Mouse (Mus musculus): ENCODE measurements around the gene Gadd45a. TPM values are rescaled to one million over a fixed set of nuclear protein-coding genes. Genes with fewer than 3 reads are reported as not detected.
"Not testable (repeated sequence)": the region's sequence is repeated elsewhere in the genome, so short reads cannot be mapped to it uniquely, and the experiment has no call there.

The Gadd45a gene
- polyA plus RNA-seq, 1 experiment from 2014 or later = 18.9 TPM

DNA sequence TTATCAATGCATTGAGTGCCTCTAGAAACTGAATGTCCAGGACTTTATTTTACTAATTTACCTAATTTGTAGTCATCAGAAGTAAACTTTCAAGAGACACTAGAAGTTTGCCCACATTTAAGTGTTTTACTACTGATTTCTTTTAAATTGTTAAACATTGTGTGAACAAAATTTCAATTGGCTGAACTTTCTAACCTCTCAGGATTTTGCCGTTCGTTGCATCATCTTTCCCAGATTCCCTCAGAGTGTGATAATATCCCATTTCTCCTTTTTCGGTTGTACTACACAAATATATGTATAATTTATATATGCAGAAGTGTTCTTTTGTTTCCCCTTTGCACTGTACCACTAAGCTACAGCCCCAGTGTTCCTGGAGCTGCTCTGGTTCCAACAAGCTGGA is 7.3 kb downstream of the Gadd45a start:
- no peak for ATAC-seq (ENCODE audit: borderline replicate concordance, extremely low read depth, low FRiP score, low TSS enrichment)
- no peak overlapping the region for H3K9ac ChIP-seq
- no peaks in the 10 kb centered on the region for H3K36me3 ChIP-seq
- whole genome bisulfite sequencing = 26% methylated on average over 3 of the region's 3 CpGs
- H3K4me1 ChIP-seq = 0 out of 2 replicates have a peak, but pooled peaks cover 3% of the 10 kb centered on the region
- no peak overlapping the region for H3K4me2 ChIP-seq
- no peaks in the 10 kb centered on the region for H3K27me3 ChIP-seq
- H3K4me3 ChIP-seq = no peak overlapping the region
- H3K9me3 ChIP-seq = no peaks in the 10 kb centered on the region
- H3K27ac ChIP-seq = no peak overlapping the region

DNA sequence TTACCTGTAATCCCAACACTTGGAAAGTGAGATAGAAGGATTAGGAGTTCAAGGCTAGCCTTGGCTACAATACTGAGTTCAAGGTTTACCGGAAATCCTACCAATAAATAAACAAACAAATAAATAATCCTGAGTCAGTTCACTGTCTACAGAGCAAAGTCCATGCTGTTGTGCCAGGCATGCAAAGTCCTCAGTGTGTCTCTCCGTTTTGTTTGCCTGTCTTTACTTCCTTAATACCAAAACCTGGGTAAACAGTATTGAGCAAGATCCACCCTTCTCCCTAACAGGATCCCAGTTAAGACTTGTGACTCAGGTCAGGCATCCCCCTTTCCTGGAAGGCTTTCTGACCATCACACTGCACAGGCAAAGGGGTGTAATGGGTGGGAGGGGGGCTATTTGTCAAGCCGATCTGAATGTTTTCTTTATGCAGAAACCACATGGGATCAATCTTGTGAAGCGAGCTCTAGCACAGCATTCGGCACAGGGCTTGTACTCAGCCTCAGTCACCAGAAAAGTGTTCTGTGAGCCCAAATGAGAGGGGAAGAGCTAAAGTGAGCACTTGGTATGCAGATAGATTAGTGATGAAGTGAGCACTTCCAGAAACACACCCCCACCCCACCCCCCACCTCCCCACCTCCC is 7.8 kb downstream of the Gadd45a start:
- H3K4me1 ChIP-seq = 0 out of 2 replicates have a peak, but pooled peaks cover 3% of the 10 kb centered on the region
- H3K36me3 ChIP-seq = no peaks in the 10 kb centered on the region
- no peaks in the 10 kb centered on the region for H3K9me3 ChIP-seq
- no peak overlapping the region for H3K4me2 ChIP-seq
- ATAC-seq (ENCODE audit: borderline replicate concordance, extremely low read depth, low FRiP score, low TSS enrichment) = no peak
- no peak overlapping the region for H3K9ac ChIP-seq
- H3K27ac ChIP-seq = no peak overlapping the region
- 39% methylated on average over 5 of the region's 5 CpGs for WGBS
- no peaks in the 10 kb centered on the region for H3K27me3 ChIP-seq
- no peak overlapping the region for H3K4me3 ChIP-seq

DNA sequence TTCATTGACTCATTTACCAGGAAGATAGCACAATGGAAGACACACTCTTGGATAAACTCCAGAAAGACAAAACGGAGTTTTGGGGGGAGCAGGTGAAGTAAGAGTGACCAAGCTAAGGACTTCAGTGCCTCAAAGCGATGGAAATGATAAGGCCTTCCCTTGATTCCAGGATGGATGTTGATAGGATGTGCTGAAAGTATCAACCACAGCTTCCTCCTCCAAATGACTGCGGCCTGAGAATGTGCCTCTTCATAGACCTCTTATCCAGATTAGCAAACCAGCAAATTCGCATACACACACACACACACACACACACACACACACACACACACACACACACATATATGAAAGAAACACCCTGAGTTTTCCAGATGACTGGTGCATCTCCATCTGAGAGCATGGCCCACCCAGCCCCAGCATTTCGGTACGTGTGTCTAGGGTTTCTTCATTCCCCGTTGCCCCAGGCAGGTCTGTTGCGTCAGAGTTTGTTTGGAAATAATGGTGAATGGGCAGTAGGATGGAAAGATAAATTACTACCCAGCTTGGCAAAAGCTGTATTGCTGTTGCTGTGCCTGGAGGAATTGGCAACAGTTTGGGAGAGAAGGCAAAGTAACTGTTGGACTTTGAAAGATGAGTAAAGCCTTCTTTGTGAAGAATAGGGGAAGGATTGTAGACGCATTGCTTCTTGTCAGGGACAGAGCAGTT is 9.7 kb downstream of the Gadd45a start:
- H3K4me2 ChIP-seq = no peak overlapping the region
- no peak overlapping the region for H3K27ac ChIP-seq
- H3K4me1 ChIP-seq = 0 out of 2 replicates have a peak, but pooled peaks cover 3% of the 10 kb centered on the region
- 73% methylated on average over 9 of the region's 9 CpGs for WGBS
- no peak for ATAC-seq (ENCODE audit: borderline replicate concordance, extremely low read depth, low FRiP score, low TSS enrichment)
- H3K36me3 ChIP-seq = 0 out of 2 replicates have a peak, but pooled peaks cover 3% of the 10 kb centered on the region
- no peaks in the 10 kb centered on the region for H3K27me3 ChIP-seq
- H3K9ac ChIP-seq = no peak overlapping the region
- no peak overlapping the region for H3K4me3 ChIP-seq
- H3K9me3 ChIP-seq = no peaks in the 10 kb centered on the region

DNA sequence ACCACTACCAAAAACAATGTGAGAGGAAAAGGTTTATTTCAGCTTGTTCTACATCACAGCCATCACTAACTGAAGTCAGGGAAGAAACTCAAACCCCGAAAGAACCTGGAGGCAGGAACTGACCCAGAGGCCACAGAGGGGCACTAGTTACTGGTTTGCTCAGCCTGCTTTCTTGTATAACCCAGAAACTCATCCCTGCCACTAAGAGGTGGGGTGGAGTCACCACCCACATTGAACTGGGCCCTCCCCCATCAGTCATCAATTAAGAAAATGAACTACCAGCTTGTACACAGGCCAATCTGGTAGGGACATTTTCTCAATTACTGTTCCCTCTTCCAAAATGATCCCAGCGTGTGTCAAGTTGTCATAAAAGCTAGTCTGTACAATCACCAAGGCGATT is 10.6 kb downstream of the Gadd45a start:
- H3K4me1 ChIP-seq = 0 out of 2 replicates have a peak, but pooled peaks cover 3% of the 10 kb centered on the region
- H3K4me2 ChIP-seq = no peak overlapping the region
- H3K36me3 ChIP-seq = 0 out of 2 replicates have a peak, but pooled peaks cover 3% of the 10 kb centered on the region
- H3K27ac ChIP-seq = no peak overlapping the region
- ATAC-seq (ENCODE audit: borderline replicate concordance, extremely low read depth, low FRiP score, low TSS enrichment) = no peak
- no peaks in the 10 kb centered on the region for H3K27me3 ChIP-seq
- WGBS = 82% methylated on average over 3 of the region's 3 CpGs
- H3K9ac ChIP-seq = no peak overlapping the region
- H3K9me3 ChIP-seq = no peaks in the 10 kb centered on the region
- H3K4me3 ChIP-seq = no peak overlapping the region

DNA sequence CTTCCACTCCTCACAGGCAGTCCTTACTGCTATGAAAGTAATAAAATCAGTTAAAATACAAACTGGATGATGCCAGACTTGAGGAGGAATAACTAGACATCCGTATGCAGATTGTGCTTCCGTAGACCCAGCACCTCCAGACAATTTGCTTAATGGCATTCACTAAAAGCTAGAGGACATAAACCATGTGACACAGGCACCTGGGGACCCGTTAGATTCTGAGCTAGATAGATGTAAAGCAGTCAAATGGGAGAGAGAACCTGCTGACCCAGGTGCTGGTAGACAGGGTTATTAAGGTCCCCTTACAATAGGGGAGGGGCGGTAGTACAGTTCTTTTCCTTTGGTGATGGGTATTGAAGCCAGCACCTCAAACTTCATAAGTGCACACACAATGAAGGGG is 13.5 kb downstream of the Gadd45a start:
- Histone ChIP-seq H3K4me3 (no peak overlapping the region), H3K9me3 (no peaks in the 10 kb centered on the region), H3K9ac (no peak overlapping the region), H3K4me2 (no peak overlapping the region), H3K27ac (no peak overlapping the region), H3K27me3 (no peaks in the 10 kb centered on the region), H3K36me3 (0 out of 2 replicates have a peak, but pooled peaks cover 3% of the 10 kb centered on the region), H3K4me1 (no peaks in the 10 kb centered on the region)
- WGBS = 81% methylated on average over 4 of the region's 4 CpGs
- no peak for ATAC-seq (ENCODE audit: borderline replicate concordance, extremely low read depth, low FRiP score, low TSS enrichment)

DNA sequence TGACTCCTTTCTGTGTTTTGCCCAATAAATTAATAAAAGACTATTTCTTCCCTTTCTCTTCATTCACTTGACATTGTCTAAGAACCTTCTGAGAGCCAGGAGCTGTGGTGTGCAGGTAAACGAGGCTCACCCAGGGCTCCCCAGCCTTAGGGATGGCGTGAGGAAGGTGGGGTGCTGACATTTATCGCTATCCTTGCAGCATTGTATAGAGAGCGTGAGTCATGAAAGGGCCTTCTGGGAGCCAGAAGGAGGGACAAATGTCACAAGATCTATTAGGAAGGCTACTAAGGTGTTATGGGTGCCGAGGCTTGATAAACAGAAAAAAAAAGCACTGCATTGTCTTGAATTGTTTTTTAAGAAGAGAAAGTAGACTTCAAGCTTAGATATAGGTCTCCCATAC is 15.9 kb downstream of the Gadd45a start:
- no peak overlapping the region for H3K4me2 ChIP-seq
- H3K9ac ChIP-seq = no peak overlapping the region
- peaks cover 8% of the 10 kb centered on the region for H3K4me1 ChIP-seq
- no peak overlapping the region for H3K27ac ChIP-seq
- WGBS = 81% methylated on average over 5 of the region's 5 CpGs
- no peak for ATAC-seq (ENCODE audit: borderline replicate concordance, extremely low read depth, low FRiP score, low TSS enrichment)
- H3K36me3 ChIP-seq = 0 out of 2 replicates have a peak, but pooled peaks cover 3% of the 10 kb centered on the region
- no peaks in the 10 kb centered on the region for H3K9me3 ChIP-seq
- H3K27me3 ChIP-seq = no peaks in the 10 kb centered on the region
- no peak overlapping the region for H3K4me3 ChIP-seq

DNA sequence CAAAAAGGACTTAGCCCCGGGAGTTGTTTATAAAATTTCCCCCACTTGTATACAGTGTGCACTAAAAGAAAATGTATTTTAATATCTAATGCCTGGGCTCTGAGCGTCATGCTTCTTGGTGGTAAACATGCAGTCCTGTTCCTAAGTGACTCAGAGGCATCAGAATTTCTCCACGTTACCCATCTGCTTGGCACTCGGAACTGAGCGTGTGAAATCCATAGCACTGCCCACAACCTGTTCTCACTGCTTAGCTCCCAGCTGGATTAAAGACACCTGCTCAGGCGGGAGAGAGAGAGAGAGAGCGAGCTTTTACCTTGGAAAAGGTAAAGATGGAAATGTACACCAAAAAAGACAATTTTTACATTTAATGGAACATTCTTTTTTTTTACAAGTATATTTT is 18.3 kb downstream of the Gadd45a start:
- H3K27me3 ChIP-seq; H3K27ac ChIP-seq; H3K4me3 ChIP-seq; H3K9ac ChIP-seq; H3K9me3 ChIP-seq; ATAC-seq (ENCODE audit: borderline replicate concordance, extremely low read depth, low FRiP score, low TSS enrichment); H3K4me2 ChIP-seq; H3K36me3 ChIP-seq: not testable (repeated sequence)
- 77% methylated on average over 7 of the region's 7 CpGs for WGBS
- H3K4me1 ChIP-seq = peaks cover 24% of the 10 kb centered on the region

DNA sequence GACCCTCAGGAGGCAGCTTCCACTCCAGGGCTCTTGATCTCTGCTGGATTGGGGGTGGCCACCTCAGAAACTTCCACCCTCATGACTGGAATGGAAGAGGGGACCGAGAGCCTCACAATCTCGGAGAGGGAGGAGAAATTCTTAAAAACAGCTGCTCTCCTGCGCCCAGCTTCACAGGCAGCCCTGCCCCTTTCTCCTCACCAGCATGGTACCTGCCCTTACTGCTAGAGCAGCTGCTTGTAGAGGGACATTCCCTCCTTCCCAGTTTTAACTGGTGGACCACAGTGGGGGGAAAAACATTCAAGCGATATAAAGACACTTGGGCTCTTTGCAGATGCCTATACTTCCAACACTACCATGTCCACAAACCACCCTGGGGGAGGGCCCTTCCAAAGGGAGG is 18.9 kb downstream of the Gadd45a start:
- Histone ChIP-seq H3K9ac (no peak overlapping the region), H3K27ac (no peak overlapping the region), H3K27me3 (no peaks in the 10 kb centered on the region), H3K4me3 (no peak overlapping the region), H3K4me2 (no peak overlapping the region), H3K4me1 (peaks cover 24% of the 10 kb centered on the region), H3K9me3 (no peaks in the 10 kb centered on the region), H3K36me3 (0 out of 2 replicates have a peak, but pooled peaks cover 3% of the 10 kb centered on the region)
- no peak for ATAC-seq (ENCODE audit: borderline replicate concordance, extremely low read depth, low FRiP score, low TSS enrichment)
- WGBS = 70% methylated on average over 4 of the region's 4 CpGs

DNA sequence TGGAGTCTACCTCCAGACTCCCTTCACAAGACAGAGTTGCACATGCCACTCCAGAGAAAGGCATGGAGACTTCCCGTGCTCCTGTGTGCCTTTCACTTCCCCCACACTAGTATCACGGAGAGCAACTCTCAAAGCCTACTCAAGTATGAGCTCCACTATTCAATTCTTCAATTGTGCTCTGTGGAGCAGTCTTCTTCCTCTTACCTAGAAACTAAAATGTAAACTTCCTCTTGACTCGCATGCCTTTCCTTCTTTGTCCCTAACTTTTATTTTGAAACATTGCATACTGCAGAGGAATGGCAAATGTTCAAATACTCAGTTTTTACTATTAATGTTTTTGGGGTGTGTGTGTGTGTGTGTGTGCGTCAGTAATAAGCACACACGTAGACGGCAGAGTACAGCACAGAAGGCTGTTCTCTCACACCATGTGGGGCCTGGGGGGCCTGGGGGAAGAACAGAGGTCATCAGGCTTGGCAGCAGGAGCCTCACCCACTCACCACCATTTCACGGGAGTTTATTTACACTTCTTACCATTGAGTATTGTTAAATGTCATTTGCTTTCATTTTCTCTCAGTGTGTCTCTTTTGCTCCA is 20.6 kb downstream of the Gadd45a start:
- H3K27ac ChIP-seq = peak overlapping the region; percentile 58
- H3K9me3 ChIP-seq = no peaks in the 10 kb centered on the region
- peak; percentile 25 for ATAC-seq (ENCODE audit: borderline replicate concordance, extremely low read depth, low FRiP score, low TSS enrichment)
- H3K27me3 ChIP-seq = no peaks in the 10 kb centered on the region
- H3K4me2 ChIP-seq = peak overlapping the region; percentile 30; the same call in 1 of the 2 replicates
- H3K9ac ChIP-seq = no peak overlapping the region
- 20% methylated on average over 7 of the region's 7 CpGs for WGBS
- no peak overlapping the region for H3K4me3 ChIP-seq
- H3K4me1 ChIP-seq = peaks cover 24% of the 10 kb centered on the region
- H3K36me3 ChIP-seq = no peaks in the 10 kb centered on the region

DNA sequence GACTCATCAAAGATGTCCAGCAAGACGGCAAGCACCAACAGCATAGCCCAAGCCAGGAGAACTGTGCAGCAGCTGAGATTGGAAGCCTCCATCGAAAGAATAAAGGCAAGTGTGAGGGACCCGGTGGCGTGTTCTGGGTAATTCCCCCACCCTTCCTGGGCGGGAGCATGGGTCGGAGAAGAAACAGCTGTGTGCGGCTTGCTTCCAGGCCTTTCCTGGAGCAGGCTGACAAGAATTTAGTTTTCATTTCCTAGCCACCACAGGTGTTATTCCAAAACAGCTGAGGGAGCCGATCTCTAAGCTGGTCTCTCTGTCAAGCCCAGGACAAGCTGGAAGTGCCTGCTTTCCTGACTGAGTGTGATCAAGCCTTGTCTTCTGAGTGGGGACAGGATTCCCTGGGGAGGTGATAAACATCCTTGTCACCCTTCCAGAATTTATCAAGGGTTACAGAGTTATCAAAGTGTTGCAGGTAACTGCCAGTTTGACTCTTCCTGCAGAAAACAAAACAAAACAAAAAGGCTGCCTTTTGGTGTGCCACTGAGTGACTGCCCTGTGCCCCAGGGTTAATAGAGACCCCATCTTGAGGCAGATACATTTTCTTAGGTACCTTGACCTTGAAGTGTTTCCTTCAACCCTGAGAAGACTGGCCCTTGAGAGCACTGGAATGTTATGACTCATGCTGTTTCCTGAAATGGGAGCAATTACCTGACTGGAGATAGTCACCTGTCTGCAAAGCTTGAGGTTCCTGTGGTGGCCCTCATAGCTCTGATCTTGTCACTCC is 21.3 kb downstream of the Gadd45a start:
- Histone ChIP-seq H3K36me3 (no peaks in the 10 kb centered on the region), H3K4me1 (peaks cover 25% of the 10 kb centered on the region), H3K9ac (no peak overlapping the region), H3K27ac (peak overlapping the region; percentile 58), H3K9me3 (no peaks in the 10 kb centered on the region), H3K4me2 (peak overlapping the region; percentile 30; the same call in 1 of the 2 replicates), H3K27me3 (no peaks in the 10 kb centered on the region), H3K4me3 (no peak overlapping the region)
- 34% methylated on average over 8 of the region's 8 CpGs for WGBS
- no peak; the same call in 1 of the 2 replicates for ATAC-seq (ENCODE audit: borderline replicate concordance, extremely low read depth, low FRiP score, low TSS enrichment)

DNA sequence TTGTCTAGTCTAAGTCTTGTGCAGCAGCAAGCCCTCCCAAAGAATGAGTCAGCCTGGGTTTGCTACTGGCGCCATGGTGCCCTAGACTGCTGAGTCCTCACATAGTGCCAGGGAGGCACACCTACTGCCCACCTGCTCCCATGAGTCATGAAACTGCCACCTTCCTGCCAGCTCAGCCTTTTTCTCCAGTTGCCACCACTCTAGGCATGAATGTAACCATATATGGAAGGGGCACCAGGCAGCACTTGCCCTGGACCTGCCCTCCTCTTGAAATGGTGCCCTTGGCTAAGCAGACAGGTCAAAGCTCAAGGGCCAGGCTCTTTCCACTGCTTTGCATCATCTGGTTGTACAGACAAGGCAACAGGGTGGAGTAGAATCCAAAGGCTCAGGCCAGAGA is 22.6 kb downstream of the Gadd45a start:
- Histone ChIP-seq H3K9me3 (no peaks in the 10 kb centered on the region), H3K9ac (no peak overlapping the region), H3K27ac (no peak overlapping the region), H3K4me1 (peaks cover 31% of the 10 kb centered on the region), H3K36me3 (no peaks in the 10 kb centered on the region), H3K4me3 (no peak overlapping the region), H3K27me3 (no peaks in the 10 kb centered on the region), H3K4me2 (no peak overlapping the region)
- no peak for ATAC-seq (ENCODE audit: borderline replicate concordance, extremely low read depth, low FRiP score, low TSS enrichment)
- 96% methylated on average over 1 of the region's 1 CpGs for WGBS

All from lung, embryonic 15.5 days (tissue).